Mouse (Mus musculus) common myeloid progenitor, adult 5-6 weeks (primary cell): Measurements from ENCODE around the gene Vmn2r42. TPM values are rescaled to one million over a fixed set of nuclear protein-coding genes. Genes with fewer than 3 reads are reported as not detected.
"Not testable (repeated sequence)": the region's sequence is repeated elsewhere in the genome, so short reads cannot be mapped to it uniquely, and the experiment has no call there.

Experiments used
- ATAC-seq: replicated peaks from 2 replicates; pipeline ENCODE4 v1.8.0; 2016; ENCODE audit warnings: low read depth, mild to moderate bottlenecking, moderate TSS enrichment, inconsistent platforms; ENCODE audit not compliant: poor library complexity, severe bottlenecking
- total RNA-seq: library from RNA; stranded (forward); fragments of 200-1000, 187-1606 nt; gene quantifications from 2 replicates; pipeline ENCODE4 v1.2.3, GENCODE M21; 2017

Vmn2r42 gene
- not detected in 2 replicates for total RNA-seq

DNA sequence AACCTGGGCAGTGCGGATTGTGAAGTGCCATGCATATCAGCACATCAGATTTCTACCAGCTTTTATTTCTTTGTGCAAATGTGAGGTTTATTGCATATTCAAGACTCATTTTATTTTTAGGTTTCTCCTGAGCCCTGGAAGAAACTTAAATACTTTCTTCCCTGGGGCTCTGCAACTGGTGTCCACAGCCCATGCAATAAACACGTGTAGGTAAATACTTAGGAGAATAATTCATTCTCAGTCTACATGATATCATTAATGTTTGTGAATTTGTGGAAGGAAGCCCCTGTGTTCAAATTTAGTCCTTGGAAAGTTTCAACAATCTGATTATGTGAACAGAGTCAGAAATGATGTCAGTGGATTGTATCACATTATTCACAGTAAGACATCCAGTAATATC is at the start of gene Vmn2r42:
TSS of gene Vmn2r42 (minus strand) at position 101 of the 400 bp plus-strand sequence.
- not testable (repeated sequence) for ATAC-seq

DNA sequence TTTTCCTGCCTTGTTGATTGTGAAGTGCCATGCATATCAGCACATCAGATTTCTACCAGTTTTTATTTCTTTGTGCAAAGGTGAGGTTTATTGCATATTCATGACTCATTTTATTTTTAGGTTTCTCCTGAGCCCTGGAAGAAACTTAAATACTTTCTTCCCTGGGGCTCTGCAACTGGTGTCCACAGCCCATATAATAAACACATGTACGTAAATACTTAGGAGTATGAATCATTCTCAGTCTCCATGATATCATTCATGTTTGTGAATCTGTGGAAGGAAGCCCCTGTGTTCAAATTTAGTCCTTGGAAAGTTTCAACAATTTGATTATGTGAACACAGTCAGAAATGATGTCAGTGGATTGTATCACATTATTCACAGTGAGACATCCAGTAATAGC is 38.6 kb downstream of the Vmn2r42 start, which contains the start of gene Vmn2r41:
TSS of gene Vmn2r41 (minus strand) at position 101 of the 400 bp plus-strand sequence.
- ATAC-seq = not testable (repeated sequence)

Other genes with a start within 250 kb of the Vmn2r42 start
- gene Vmn2r41, start 38.7 kb downstream of the Vmn2r42 start, total RNA-seq = not detected in 2 replicates
- not detected in 2 replicates for gene Vmn2r43, start 60.3 kb upstream of the Vmn2r42 start, total RNA-seq
- gene Vmn2r44, start 183.0 kb upstream of the Vmn2r42 start, total RNA-seq = not detected in 2 replicates